Mouse (Mus musculus) B cell, adult 2 months (primary cell): ENCODE measurements around the gene Shprh.
"Not testable (repeated sequence)": the region's sequence is repeated elsewhere in the genome, so short reads cannot be mapped to it uniquely, and the experiment has no call there.

Source experiments
- DNase-seq, 2 experiments: peaks; one replicate each; pipeline ENCODE4 v3.0.0; 2022

The Shprh gene

GRCm38 (mm10) chr10:11250247-11250997, 101.2 kb downstream of the Shprh start:
- DNase-seq, result no peak

GRCm38 (mm10) chr10:11253581-11253980, 104.4 kb downstream of the Shprh start:
- not testable (repeated sequence) for DNase-seq

GRCm38 (mm10) chr10:11260119-11260518, 110.9 kb downstream of the Shprh start:
- DNase-seq, result no peak

- DNase-seq, result not testable (repeated sequence)
Measured at GRCm38 (mm10) chr10:11262292-11262691, 113.1 kb downstream of the Shprh start.

- not testable (repeated sequence) for DNase-seq
Measured at GRCm38 (mm10) chr10:11263795-11264194, 114.6 kb downstream of the Shprh start.
